Mouse (Mus musculus) CD4-positive, CD25-positive, alpha-beta regulatory T cell, adult 4 months (primary cell): Measurements from ENCODE around the gene Gdpd2. TPM values are rescaled to one million over a fixed set of nuclear protein-coding genes. Genes with fewer than 3 reads are reported as not detected.

ENCODE experiments used
- ATAC-seq: one replicate; pipeline ENCODE4 v1.8.0; 2017
- polyA plus RNA-seq, 2 experiments: library from polyadenylated mRNA; unstranded; fragments of 100-300 nt; shearing (Covaris generic); gene quantifications; one replicate each; pipeline ENCODE4 v1.2.1; 2017

The Gdpd2 gene
- polyA plus RNA-seq, result not detected

DNA sequence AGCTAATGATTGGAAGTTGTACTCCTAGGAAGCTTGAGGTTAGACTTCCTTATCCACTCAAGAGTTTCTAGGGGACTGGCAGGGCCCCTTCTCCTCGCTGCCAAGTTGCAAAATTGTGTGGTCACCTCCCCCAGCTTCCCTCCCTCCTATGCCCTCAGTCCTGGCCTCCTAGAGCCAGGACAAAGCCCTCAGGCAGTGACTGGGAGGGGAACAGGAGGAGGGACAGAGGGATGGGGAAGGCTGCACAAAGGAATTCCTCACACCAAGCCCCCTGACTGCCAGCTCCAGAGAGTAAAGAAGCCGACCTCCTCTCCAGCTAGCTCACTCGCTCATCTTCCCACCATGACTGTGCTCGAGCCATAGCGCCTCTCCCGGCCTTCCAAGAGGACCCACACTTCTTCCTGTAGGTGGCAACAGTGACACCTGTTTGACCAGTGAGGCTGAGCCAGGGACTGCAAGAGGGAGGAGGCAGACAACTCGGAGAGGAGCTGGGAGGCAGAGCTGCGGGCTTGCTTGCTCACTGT lies at the start of gene Gdpd2:
Gene Gdpd2, plus strand, starts transcription at position 209 of the 524 bp plus-strand sequence.
- no peak for ATAC-seq

DNA sequence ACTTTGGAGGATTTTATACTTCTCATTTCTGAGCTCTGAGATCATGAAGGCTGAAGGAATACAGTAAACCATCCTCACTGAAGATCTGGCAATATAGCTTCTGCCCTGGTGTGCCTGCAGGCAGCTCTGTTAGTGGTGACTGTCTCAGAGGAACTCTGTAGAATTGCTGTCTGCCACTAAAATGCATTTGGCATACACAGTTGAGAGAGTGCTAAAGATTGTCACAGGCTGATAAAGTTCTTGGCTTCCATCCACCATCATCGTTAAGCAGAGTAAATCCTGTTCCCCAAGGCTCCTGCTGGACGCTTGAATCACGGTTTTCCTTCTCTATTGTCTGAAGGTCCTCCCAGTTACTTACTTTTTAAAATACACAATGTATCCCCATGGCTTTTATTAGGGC lies 43.1 kb upstream of the Gdpd2 start:
- ATAC-seq, result no peak

DNA sequence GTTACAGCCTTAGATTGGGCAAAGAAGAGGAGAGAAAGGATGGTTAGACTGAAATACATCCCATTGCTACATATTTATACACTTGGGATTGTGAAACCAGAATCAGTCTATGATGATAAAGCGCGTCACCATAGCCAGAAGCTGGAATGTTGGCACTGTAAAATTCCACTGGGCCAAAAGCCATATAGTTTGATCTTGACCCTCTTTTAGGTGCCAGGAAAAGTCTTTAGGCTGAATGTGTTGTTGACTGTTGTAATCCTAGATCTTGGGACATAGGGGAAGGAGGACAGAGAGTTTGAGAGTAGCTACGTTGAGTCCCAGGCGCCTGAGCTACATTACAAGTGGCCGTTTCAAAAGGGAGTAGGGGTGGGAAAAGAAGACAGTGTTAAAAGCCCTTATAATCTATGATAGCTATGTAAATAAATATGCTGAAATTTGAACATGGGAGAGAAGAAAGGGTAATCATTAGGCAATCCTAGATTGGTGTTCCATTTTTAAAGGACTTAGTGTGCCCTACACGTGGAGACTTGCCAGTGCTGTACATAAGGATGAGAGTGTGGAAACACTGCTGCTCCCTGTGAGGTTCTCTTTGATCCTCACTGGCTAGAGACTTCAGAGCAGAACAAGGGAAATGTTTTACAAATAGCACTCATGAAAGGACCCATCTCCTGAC lies 42.2 kb upstream of the Gdpd2 start:
- no peak for ATAC-seq

DNA sequence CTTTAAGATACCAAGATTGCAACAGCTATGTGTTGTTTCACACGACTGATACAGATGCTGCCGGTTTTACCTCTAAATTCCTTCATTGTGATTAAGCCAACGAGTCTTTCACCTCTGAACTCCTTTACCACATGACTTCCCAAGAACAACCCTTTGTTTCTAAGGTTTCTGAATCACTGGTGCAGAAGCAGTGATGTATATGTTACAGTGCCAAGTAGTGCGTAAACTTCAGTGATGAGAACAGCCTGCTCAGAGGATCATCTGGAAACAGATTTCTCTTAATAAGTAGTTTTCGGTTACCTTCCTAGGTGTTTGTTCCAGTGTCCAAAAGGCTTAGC lies 41.7 kb upstream of the Gdpd2 start:
- ATAC-seq, result no peak

DNA sequence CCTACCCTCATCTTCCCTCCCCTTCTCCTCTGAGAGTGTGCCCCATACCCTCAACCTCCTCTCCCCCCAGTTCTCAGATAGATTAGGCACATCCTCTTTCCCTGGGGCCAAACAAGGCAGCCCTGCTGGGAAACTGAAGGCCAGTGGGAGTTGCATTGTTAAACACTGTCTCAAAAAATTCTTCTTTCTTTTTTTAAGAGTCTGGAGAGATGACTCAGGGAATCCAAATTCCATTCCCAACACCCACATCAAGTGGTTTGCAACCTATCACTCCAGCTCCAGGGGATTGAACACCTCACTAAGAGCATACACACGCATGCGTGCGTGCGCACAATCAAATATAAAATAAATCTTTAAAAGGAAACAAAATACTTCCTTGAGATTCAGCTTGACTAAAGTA lies 32.9 kb upstream of the Gdpd2 start:
- ATAC-seq, result no peak

DNA sequence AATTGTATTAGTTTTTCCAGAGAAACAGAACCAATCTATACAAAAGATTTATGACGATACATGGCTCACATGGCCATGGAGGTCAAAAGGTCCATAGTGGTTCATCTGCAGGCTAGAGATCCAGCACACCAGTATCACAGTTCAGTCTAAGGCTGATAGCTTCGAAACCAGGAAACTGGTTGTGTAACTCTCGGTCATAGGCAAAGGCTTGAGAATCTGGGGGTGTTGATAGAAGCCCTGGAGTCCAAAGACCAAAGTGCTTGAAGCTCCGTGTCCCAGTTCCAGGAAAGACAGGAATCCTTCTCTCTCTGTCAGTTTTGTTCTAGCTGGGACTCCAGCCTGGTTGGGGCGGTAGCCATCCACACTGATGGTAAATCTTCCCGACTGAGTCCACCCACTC lies 21.6 kb upstream of the Gdpd2 start:
- ATAC-seq, result no peak

DNA sequence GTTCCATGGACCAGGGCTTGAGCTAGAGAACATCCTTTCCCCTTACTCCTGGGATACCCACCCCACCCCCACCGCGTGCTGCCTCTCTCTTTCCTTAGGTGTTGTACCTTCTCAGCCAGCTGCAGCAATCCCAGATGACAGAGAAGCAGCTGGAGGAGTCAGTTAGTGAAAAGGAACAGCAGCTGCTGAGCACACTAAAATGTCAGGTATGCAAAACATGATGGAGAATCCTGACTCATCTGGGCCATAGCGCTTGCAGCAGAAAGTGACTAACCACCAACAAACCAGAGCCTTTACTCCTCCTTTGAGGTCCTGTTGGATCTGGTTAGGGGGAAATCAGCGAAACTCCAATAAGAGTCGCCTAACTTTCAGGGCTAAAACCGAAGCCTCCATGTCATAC lies 13.5 kb upstream of the Gdpd2 start:
- no peak for ATAC-seq

DNA sequence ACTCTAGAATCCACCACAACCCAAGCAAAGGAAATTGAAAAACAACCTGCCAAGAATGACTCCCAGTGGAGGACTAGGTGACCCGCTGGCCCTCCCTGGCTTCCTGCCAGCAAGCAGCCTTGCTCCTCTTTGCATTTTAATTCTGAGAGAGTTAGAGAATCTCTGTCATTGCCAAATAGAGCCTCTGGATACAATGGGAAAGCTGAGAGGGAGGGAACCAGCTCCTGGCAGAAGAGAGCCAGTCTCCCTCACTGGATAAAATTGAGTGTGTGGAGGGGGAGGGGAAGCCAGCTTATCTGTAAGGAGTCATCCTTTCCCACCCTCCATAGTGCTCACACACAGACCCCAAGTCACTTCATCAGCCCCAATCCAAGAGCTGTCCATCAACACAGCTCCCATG lies 726 bp upstream of the Gdpd2 start:
- no peak for ATAC-seq

DNA sequence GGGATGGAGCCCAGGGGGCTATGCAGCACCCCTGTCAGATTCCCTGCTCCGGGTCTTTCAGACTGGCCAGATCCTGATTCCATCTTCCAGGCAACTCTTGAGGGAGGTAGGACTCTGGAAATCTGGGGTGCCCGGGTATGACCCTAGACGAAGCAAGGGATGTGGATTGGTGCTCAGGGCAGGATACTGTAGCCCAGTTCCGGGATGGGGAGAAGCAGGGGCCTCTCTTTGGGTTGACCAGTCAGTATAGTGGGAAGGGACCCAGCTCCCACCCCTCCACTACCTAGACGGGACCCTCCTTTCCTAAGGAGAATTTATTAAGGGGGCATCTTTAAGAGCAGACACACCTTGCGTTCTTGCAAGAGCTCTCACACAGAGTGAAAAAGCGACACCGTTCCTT lies 593 bp downstream of the Gdpd2 start:
- no peak for ATAC-seq

DNA sequence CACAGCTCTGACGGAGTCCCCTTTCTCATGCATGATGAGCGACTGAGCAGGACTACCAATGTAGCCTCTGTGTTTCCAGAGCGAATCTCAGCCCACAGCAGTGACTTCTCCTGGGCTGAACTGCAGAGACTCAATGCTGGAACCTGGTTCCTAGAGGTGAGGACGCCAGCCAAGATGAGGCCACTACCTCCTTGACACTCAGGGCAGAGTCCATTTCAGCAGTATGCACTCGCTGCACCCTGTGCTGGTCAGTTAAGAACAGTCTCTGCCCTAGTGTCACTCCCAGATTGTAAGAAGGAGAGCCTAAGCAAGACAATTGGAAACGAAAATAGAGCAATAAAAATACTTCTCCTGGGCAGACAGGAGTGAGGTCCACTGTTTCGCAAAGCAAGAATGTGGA lies 4.7 kb downstream of the Gdpd2 start:
- no peak for ATAC-seq

DNA sequence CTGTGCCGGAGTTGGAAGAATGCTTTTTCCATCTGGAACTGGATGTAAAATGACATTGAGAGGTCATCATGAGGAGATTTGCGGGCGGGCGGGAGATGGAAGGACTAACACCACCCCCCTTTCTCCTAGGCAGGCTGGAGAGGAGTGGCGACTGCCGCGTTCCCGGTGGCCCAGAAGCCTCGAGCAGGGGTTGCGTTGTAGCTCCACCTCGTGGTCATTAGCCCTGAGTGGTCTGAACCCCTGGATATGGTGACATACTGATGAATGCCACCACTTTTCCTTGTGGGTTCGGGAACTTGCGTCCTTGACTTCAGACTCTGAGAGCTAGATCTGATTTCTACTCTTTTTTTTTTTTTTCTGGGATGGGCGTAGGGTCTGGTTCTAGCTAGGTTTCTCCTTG lies 9.2 kb downstream of the Gdpd2 start:
- ATAC-seq, result peak; percentile 39

DNA sequence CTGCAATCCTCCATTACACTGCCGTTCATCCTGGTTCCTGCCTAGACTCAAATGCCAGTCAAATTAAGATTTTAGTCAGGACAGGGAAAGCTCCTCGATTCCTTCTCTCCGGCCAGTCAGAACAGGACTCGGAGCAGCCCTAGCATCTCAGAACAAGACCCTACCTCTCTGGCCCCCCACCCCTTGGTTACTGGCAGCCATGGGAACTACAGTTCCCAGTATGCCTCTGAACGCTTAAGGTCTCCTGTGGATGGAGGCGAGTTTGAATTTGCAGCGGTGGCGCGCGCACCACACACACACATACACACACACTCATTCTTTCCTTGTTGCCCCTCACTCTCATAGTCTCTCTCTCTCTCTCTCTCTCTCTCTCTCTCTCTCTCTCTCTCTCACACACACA lies 9.8 kb downstream of the Gdpd2 start:
- ATAC-seq, result no peak

DNA sequence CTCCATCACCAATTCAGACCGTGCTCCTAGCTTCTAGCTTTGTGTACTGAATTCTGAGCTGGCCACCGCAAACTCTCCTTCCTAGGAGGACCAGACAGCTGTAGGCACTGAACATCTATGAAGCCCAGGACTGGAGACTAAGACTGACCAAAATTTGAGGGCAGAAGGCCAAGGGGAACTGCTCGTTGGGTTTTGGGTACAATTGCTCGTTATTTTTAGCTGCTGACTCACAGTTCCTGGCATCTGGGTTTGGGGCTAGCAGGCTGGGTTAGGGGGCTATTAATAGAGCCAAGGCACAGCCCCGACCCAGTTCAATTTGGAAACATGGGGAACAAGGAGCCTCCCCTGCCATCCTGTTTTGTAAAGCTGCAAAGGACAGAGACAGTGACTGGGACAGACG lies 11.1 kb downstream of the Gdpd2 start:
- no peak for ATAC-seq

DNA sequence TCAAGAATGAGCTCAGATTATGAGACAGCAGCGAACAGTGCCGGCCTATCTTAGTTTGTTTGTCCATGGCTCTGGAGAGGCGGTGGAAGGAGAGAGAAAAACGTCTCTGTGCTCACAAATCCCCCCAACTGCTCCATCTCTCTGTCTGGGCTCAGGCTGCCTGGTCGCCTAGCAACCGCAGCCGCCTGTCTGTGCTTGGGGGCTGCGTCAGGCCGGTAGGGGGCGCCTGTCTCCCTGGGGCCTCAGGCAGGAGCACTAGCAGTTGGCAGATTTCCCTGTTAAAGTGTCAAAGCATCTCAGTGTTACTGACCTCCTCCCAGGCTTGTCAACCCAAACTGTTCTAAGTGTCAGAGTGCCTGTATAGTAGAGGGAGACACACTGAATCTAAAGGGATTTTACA lies 12.3 kb downstream of the Gdpd2 start:
- ATAC-seq, result no peak

DNA sequence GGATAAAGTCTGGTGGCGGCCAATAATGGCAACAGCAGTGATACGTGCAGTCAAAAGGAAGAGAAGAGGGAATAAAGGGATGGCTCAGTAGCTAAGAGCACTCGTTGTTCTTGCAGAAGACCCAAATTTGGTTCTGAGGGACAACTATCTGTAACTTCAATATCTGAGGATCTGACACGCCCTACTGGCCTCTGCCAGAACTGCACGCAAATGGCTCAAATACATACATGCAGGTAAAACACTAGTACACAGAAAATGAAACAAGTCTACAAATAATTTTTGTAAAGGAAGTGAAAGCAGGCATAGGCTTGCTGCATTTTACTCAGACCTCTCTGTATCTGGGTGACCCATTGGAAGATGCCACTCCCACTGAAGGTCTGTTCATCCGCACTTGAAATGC lies 36.2 kb downstream of the Gdpd2 start:
- ATAC-seq, result no peak

DNA sequence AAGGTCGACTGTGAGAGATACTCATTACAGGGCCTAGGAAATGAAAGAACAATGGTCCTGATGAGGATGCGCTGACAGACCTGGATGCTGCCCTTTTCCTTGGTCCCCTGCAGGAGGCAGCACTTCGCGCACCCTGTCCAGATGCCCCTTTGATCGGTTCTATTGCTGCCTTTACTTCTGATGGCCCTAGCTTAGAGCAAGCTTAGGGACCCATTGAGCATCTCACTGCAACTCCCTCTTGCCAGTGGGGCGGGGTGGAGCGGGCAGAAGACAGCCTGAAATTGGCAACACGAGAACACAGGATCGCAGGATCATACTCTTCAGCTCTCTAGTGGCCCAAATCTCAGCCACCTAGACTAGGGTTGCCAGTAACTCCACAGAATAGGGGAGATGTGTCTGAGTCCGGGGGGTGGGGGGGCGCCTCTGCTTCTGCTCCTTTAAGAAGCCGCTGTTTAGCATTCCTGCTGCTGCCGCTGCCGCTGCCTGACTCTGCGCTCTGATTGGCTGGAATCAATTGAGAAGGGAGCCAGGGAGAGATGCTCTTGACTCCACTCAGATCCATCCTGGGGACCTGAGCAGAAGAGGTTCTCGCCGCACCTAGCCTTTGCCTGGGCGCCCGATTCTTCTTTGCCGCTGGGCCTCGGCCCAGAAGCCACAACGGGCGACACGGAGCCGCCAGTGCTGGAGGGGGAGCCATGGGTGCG lies 37.7 kb downstream of the Gdpd2 start, which contains the start of gene Dlg3:
Gene Dlg3, plus strand, starts transcription at position 542 of the 704 bp plus-strand sequence.
- peak; percentile 75 for ATAC-seq

DNA sequence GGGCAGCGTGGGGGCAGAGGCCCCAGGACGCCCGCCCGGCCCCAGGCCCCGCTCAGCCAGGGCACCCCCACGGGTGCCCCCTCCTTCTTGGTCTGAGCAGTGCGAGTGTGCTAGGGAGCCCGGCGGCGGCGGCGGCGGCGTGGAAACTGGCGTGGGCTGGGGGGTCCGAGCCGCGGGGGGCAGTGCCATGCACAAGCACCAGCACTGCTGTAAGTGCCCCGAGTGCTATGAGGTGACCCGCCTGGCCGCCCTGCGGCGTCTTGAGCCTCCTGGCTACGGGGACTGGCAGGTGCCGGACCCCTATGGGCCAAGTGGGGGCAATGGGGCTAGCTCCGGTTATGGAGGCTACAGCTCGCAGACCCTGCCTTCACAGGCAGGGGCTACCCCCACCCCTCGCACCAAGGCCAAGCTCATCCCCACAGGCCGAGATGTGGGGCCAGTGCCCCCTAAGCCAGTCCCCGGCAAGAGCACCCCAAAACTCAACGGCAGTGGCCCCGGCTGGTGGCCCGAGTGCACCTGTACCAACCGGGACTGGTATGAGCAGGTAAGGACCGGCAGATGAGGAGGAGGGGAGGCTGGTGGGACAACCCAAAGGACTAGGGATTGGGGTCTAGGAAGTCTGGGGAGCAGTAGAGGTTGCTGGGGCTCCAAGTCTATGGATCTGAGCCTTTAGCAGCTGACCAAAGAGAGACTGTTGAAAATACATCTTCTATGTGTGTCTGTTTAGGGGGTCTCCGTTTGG lies 38.4 kb downstream of the Gdpd2 start:
- ATAC-seq, result no peak

DNA sequence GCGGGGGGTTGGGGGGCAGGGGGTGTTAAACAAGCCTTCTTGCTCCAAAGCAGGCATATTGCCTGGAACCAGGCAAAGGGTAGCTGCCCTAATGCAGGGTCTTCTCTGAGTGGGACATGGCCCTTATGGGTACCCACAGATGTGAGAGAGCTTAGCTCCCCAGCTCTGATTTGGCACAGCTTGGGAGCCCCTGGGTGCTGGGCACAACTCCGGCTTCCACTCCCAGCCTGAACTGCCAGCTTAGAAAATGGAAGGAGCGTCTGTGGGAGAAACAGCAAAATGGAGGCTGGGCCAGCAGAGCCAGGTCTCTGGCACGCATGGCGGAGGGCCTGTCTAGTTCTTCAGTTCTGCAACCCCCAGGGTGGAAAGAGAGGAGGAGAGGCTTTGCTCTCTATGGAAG lies 39.6 kb downstream of the Gdpd2 start:
- ATAC-seq, result no peak

DNA sequence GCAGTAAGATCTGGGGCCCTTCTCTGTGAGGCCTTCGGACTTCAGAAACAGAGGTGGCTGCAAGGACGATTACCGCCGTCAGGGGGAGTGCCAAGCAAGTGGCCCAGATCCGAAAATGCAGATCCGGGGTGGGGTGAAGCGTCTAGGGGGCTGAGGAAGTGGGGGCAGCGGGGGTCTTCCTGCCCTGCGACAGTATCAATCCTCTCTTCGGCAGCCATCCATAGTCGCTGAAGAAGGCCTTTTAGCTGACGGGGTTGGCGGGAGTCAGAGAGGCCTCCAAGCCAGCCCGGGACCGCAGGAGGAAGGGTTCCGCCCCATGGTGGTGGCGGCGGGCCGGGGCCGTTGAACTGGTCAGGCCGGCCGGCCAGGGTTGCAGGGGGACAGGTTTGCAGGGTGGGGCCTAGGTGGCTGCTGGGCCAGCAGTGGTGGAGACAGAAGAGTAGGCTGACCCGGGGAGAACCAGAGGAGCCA lies 44.7 kb downstream of the Gdpd2 start:
- ATAC-seq, result peak; percentile 64

DNA sequence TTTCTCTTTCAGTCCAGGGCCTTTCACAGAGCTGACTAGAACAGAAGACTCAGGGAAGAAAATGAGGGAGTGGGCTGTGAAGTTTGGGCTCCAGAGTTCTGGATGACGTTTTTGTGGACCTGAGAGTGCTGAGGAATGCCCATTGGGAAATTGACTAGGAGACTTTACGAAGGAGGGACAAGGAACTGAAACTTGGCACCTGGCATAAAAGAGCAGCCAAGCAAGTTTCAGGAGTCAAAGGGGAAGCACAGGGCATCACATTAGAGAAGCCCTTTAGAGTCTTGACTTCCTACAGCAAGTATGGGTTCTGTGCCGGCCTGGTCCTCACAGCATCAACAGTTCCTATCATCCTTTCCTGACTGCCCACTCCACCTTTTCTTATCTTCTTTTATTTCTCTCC lies 45.7 kb downstream of the Gdpd2 start:
- ATAC-seq, result no peak

DNA sequence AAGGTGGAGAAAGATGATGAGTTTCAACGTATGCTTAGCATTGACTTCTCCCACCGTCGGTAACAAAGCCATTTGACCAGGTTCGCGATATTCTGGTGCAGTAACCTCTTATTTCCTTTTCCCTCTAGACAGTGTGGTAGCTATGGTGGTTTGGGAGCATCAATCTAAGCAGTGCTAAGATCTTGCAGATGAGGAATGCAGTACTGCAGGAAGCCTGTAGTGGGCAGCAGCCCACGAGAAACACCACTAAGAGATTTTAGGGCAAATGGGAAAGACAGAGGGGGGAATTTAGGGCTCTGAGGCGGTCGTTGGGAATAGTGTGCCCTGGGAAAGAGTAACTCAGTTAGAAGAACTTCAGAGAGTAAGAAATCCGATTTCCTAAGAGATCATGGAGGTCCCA lies 46.8 kb downstream of the Gdpd2 start:
- ATAC-seq, result peak; percentile 59

DNA sequence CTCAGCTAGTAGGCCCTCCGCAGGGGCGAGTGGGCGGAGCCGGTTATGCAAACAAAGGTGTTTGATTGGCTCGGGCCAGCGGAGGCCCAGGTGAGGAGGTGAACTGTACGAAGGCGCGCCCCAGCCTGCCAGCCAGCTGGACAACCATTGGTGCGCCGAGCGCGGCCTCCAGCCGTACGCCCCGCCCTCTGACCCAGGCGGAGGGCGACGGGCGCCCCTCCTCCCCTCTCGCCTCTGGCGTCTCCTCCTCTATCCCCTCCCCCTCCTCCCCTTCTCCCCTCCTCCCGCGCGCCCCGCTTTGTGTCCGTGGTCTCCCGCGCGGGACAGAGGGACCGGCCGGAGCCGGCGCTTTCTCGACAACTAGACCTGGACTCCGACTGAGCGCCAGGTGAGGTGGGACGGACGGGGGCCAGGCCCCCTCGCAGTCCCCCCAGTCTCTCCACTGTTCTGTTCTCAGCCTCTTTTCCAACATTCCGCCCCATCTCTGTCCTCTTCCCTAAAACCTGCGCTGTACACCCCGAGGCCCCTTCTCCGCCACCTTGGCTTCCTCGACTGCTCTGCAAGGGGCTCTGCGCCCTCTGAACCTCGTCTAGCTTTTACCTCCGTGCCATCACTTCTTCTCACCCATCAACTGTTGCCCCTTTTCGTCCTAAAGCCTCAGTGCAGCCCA lies 47.4 kb downstream of the Gdpd2 start:
- peak; percentile 83 for ATAC-seq

DNA sequence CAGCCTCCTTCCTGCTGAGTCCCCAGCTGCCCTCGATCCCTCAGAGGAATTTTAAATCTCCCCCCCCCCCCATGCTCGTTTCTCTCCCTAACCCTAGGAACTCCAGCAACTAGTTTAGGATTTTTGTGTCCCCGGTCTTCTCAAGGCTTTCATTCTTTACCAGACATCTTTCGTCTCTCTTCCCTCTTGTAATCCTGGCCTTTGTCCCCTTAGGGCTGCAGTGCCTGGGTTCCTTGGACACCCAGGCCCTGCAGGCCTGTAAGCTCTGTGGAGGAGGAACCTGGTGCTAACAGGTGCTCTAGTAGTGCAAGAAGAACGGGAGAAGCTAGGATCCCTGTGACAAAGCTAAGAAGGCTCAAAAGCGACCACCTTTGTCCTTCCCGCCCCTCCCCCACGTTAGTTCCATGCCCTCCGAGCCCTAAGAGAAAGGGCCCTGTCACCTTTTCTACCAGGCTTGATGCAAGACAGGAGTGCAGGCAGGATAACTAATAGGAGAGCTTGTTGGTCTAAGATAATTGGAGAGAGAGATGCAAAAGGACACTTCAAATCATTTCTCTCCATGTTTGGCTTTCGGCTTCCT lies 48.1 kb downstream of the Gdpd2 start:
- no peak for ATAC-seq
